Mouse (Mus musculus) heart, embryonic 12.5 days (tissue): Measurements from ENCODE around the gene Vmn2r22. TPM values are rescaled to one million over a fixed set of nuclear protein-coding genes. Genes with fewer than 3 reads are reported as not detected.

Source experiments
- polyA plus RNA-seq: library from polyadenylated mRNA; unstranded; fragments of >200 nt; fragmentation: Nextera tagmentation; extraction: Ambion mirVana; gene quantifications from 2 replicates; pipeline ENCODE4 v1.2.1, GENCODE M21; 2016

Gene Vmn2r22
- polyA plus RNA-seq, 1 experiment from 2014 or later, result not detected

Other genes starting within 250 kb of the Vmn2r22 start
- not detected in 2 replicates for gene Vmn2r20, start 232.6 kb downstream of the Vmn2r22 start, polyA plus RNA-seq
- gene Vmn2r21, start 117.3 kb downstream of the Vmn2r22 start, polyA plus RNA-seq, result not detected in 2 replicates
- not detected in 2 replicates for gene Vmn2r23, start 51.9 kb upstream of the Vmn2r22 start, polyA plus RNA-seq
- gene Vmn2r24, start 128.2 kb upstream of the Vmn2r22 start, polyA plus RNA-seq, result not detected in 2 replicates
- not detected in 2 replicates for gene Vmn2r25, start 202.7 kb upstream of the Vmn2r22 start, polyA plus RNA-seq